Mouse (Mus musculus) hindbrain, embryonic 11.5 days (tissue): Measurements from ENCODE around the gene Ptpn7. TPM values are rescaled to one million over a fixed set of nuclear protein-coding genes. Genes with fewer than 3 reads are reported as not detected.

ENCODE experiments used
- ATAC-seq: fragments of 200-750 bp; cut with Nextera tagmentation; 2 replicates; pipeline ENCODE4 v1.8.0; 2017; ENCODE audit warnings: mild to moderate bottlenecking, moderate TSS enrichment, moderate library complexity; ENCODE audit not compliant: low FRiP score
- DNase-seq: peaks from one replicate; pipeline ENCODE4 v3.0.0-alpha.2; 2015; ENCODE audit warnings: low spot score
- H3K27ac ChIP-seq: fragments of 300-500 bp; sonication (generic); 2 replicates; pipeline ENCODE4 v1.5.1; 2014; ENCODE audit warnings: mild to moderate bottlenecking, low read depth, low read length
- H3K27me3 ChIP-seq: fragments of 300-500 bp; sonication (generic); 2 replicates; pipeline ENCODE4 v1.6.1; 2014; ENCODE audit warnings: mild to moderate bottlenecking, low read length, moderate library complexity, mixed read lengths; ENCODE audit not compliant: control insufficient read depth, insufficient read depth
- H3K36me3 ChIP-seq: fragments of 300-500 bp; sonication (generic); 2 replicates; pipeline ENCODE4 v1.6.1; 2014; ENCODE audit warnings: mild to moderate bottlenecking, low read length, moderate library complexity, mixed read lengths; ENCODE audit not compliant: control insufficient read depth, insufficient read depth
- H3K4me1 ChIP-seq: fragments of 300-500 bp; sonication (generic); replicated peaks from 2 replicates; pipeline ENCODE4 v1.6.1; 2014; ENCODE audit warnings: low read length, mixed read lengths; ENCODE audit not compliant: control insufficient read depth, insufficient read depth
- H3K4me2 ChIP-seq: fragments of 300-500 bp; sonication (generic); replicated peaks from 2 replicates; pipeline ENCODE4 v1.6.1; 2014; ENCODE audit warnings: mild to moderate bottlenecking, low read depth, low read length
- H3K4me3 ChIP-seq: fragments of 300-500 bp; sonication (generic); 2 replicates; pipeline ENCODE4 v1.5.1; 2014; ENCODE audit warnings: low read depth, low read length
- H3K9ac ChIP-seq: fragments of 300-500 bp; sonication (generic); 2 replicates; pipeline ENCODE4 v1.6.1; 2014; ENCODE audit warnings: low read depth, low read length
- H3K9me3 ChIP-seq: fragments of 300-500 bp; sonication (generic); 2 replicates; pipeline ENCODE4 v1.6.1; 2016; ENCODE audit warnings: low read length; ENCODE audit not compliant: control insufficient read depth
- WGBS: fragments of 180-500 bp; shearing (Covaris S2); extraction: QIAGEN DNeasy Blood & Tissue Kit; methylation state at CpG from one replicate; pipeline ENCODE4 v1.1.7; 2014; 5-methylcytosine and 5-hydroxymethylcytosine counted together
- polyA plus RNA-seq: library from polyadenylated mRNA; unstranded; fragments of >200 nt; fragmentation: Nextera tagmentation; extraction: Ambion mirVana; gene quantifications from 2 replicates; pipeline ENCODE4 v1.2.1, GENCODE M21; 2014

The Ptpn7 gene
- polyA plus RNA-seq, 1 experiment from 2014 or later = 2.1 TPM

- Histone ChIP-seq H3K27ac (peak overlapping the region; percentile 24; the same call in 1 of the 2 replicates), H3K4me2 (no peak overlapping the region), H3K4me3 (no peak overlapping the region), H3K27me3 (peaks cover 2% of the 10 kb centered on the region; the same call in 1 of the 2 replicates), H3K9ac (no peak overlapping the region), H3K4me1 (peaks cover 2% of the 10 kb centered on the region; the same call in 1 of the 2 replicates), H3K9me3 (no peaks in the 10 kb centered on the region), H3K36me3 (no peaks in the 10 kb centered on the region)
- ATAC-seq (no peak), DNase-seq (no peak)
- WGBS = 42% methylated on average over 6 of the region's 6 CpGs
Observed at GRCm38 (mm10) chr1:135131034-135131433, 1.5 kb upstream of the Ptpn7 start.

- 68% methylated on average over 8 of the region's 8 CpGs for WGBS
- no peak overlapping the region for H3K27ac ChIP-seq
- no peak for DNase-seq
Observed at GRCm38 (mm10) chr1:135131560-135131959, 940 bp upstream of the Ptpn7 start.

GRCm38 (mm10) chr1:135132893-135133369, 431 bp downstream of the Ptpn7 start:
- Histone ChIP-seq H3K27me3 (peaks cover 2% of the 10 kb centered on the region; the same call in 1 of the 2 replicates), H3K4me3 (no peak overlapping the region), H3K36me3 (no peaks in the 10 kb centered on the region), H3K4me2 (no peak overlapping the region), H3K27ac (no peak overlapping the region), H3K4me1 (peaks cover 2% of the 10 kb centered on the region; the same call in 1 of the 2 replicates), H3K9ac (no peak overlapping the region), H3K9me3 (no peaks in the 10 kb centered on the region)
- DNase-seq = no peak
- 82% methylated on average over 9 of the region's 9 CpGs for WGBS
- no peak for ATAC-seq

More at GRCm38 (mm10) chr1:135131560-135131959, 940 bp upstream of the Ptpn7 start:
- peaks cover 2% of the 10 kb centered on the region; the same call in 1 of the 2 replicates for H3K27me3 ChIP-seq
- peaks cover 2% of the 10 kb centered on the region; the same call in 1 of the 2 replicates for H3K4me1 ChIP-seq
- no peak overlapping the region for H3K9ac ChIP-seq
- no peak for ATAC-seq
- no peak overlapping the region for H3K4me2 ChIP-seq
- no peaks in the 10 kb centered on the region for H3K36me3 ChIP-seq
- no peak overlapping the region for H3K4me3 ChIP-seq
- H3K9me3 ChIP-seq = no peaks in the 10 kb centered on the region

GRCm38 (mm10) chr1:135133678-135134435, 1.4 kb downstream of the Ptpn7 start:
- peaks cover 2% of the 10 kb centered on the region; the same call in 1 of the 2 replicates for H3K4me1 ChIP-seq
- no peak for ATAC-seq
- no peak overlapping the region for H3K4me3 ChIP-seq
- no peaks in the 10 kb centered on the region for H3K36me3 ChIP-seq
- H3K9ac ChIP-seq = no peak overlapping the region
- no peak overlapping the region for H3K27ac ChIP-seq
- H3K4me2 ChIP-seq = no peak overlapping the region
- no peak for DNase-seq
- no peaks in the 10 kb centered on the region for H3K9me3 ChIP-seq
- WGBS = 81% methylated on average over 10 of the region's 10 CpGs
- peaks cover 2% of the 10 kb centered on the region; the same call in 1 of the 2 replicates for H3K27me3 ChIP-seq

- no peak for DNase-seq
- no peak overlapping the region for H3K4me2 ChIP-seq
- no peak overlapping the region for H3K4me3 ChIP-seq
- H3K4me1 ChIP-seq = no peaks in the 10 kb centered on the region
- no peaks in the 10 kb centered on the region for H3K36me3 ChIP-seq
- no peaks in the 10 kb centered on the region for H3K9me3 ChIP-seq
- no peak overlapping the region for H3K27ac ChIP-seq
- 89% methylated on average over 8 of the region's 8 CpGs for WGBS
- no peak for ATAC-seq
- no peak overlapping the region for H3K9ac ChIP-seq
- H3K27me3 ChIP-seq = no peaks in the 10 kb centered on the region
Observed at GRCm38 (mm10) chr1:135135111-135135787, 2.7 kb downstream of the Ptpn7 start.

GRCm38 (mm10) chr1:135136500-135136899, 4.0 kb downstream of the Ptpn7 start:
- WGBS = 18% methylated on average over 1 of the region's 1 CpGs
- no peaks in the 10 kb centered on the region for H3K36me3 ChIP-seq
- H3K9me3 ChIP-seq = no peaks in the 10 kb centered on the region
- peak; percentile 90 for DNase-seq
- H3K4me3 ChIP-seq = no peak overlapping the region
- ATAC-seq = 0 out of 2 replicates have a peak, but pooled peaks have one; percentile 38
- H3K4me2 ChIP-seq = no peak overlapping the region
- no peaks in the 10 kb centered on the region for H3K4me1 ChIP-seq
- no peaks in the 10 kb centered on the region for H3K27me3 ChIP-seq
- H3K27ac ChIP-seq = no peak overlapping the region
- H3K9ac ChIP-seq = no peak overlapping the region

GRCm38 (mm10) chr1:135139906-135140305, 7.4 kb downstream of the Ptpn7 start:
- ATAC-seq (no peak), DNase-seq (no peak)
- Histone ChIP-seq H3K9me3 (no peaks in the 10 kb centered on the region), H3K27ac (no peak overlapping the region), H3K4me2 (no peak overlapping the region), H3K4me3 (no peak overlapping the region), H3K4me1 (no peaks in the 10 kb centered on the region), H3K27me3 (no peaks in the 10 kb centered on the region), H3K36me3 (no peaks in the 10 kb centered on the region), H3K9ac (no peak overlapping the region)
- WGBS = 81% methylated on average over 2 of the region's 2 CpGs

GRCm38 (mm10) chr1:135142452-135142851, 10.0 kb downstream of the Ptpn7 start:
- DNase-seq = no peak
- 72% methylated on average over 2 of the region's 2 CpGs for WGBS
- H3K27me3 ChIP-seq = no peaks in the 10 kb centered on the region; the same call in 1 of the 2 replicates
- no peaks in the 10 kb centered on the region for H3K4me1 ChIP-seq
- no peak overlapping the region for H3K27ac ChIP-seq
- H3K4me3 ChIP-seq = no peak overlapping the region
- no peak overlapping the region for H3K4me2 ChIP-seq
- no peak overlapping the region for H3K9ac ChIP-seq
- ATAC-seq = no peak
- no peaks in the 10 kb centered on the region for H3K9me3 ChIP-seq
- H3K36me3 ChIP-seq = no peaks in the 10 kb centered on the region
